Mouse (Mus musculus): ENCODE data around the gene Igfbp2. TPM values are rescaled to one million over a fixed set of nuclear protein-coding genes. Genes with fewer than 3 reads are reported as not detected.

Igfbp2 gene
- polyA plus RNA-seq, 1 experiment, result 76.3 TPM

GRCm38 (mm10) chr1:72885111-72885818 is 61.0 kb downstream of the Igfbp2 start:
- H3K4me3 ChIP-seq (ENCODE audit: insufficient read depth, low read length), result no peak overlapping the region
- no peaks in the 10 kb centered on the region for H3K4me1 ChIP-seq (ENCODE audit: control insufficient read depth, insufficient read depth, low read length)
- TF ChIP-seq POLR2A (IDR thresholded peaks at IDR 0.05; ENCODE audit: extremely low read depth, insufficient read depth, low read length) (no peak), CTCF (IDR thresholded peaks at IDR 0.05; ENCODE audit: extremely low read depth, insufficient read depth, low read length) (no peak)
- H3K27ac ChIP-seq (ENCODE audit: insufficient read depth, low read length), result no peak overlapping the region

GRCm38 (mm10) chr1:72885819-72886169 is 61.5 kb downstream of the Igfbp2 start:
- no peak overlapping the region for H3K4me3 ChIP-seq (ENCODE audit: insufficient read depth, low read length)
- no peak overlapping the region for H3K27ac ChIP-seq (ENCODE audit: insufficient read depth, low read length)
- H3K4me1 ChIP-seq (ENCODE audit: control insufficient read depth, insufficient read depth, low read length), result no peaks in the 10 kb centered on the region
- TF ChIP-seq POLR2A (IDR thresholded peaks at IDR 0.05; ENCODE audit: extremely low read depth, insufficient read depth, low read length) (no peak), CTCF (IDR thresholded peaks at IDR 0.05; ENCODE audit: extremely low read depth, insufficient read depth, low read length) (no peak)

GRCm38 (mm10) chr1:72887910-72888309 is 63.6 kb downstream of the Igfbp2 start:
- TF ChIP-seq POLR2A (IDR thresholded peaks at IDR 0.05; ENCODE audit: extremely low read depth, insufficient read depth, low read length) (no peak), CTCF (IDR thresholded peaks at IDR 0.05; ENCODE audit: extremely low read depth, insufficient read depth, low read length) (no peak)
- Histone ChIP-seq H3K27ac (ENCODE audit: insufficient read depth, low read length) (no peak overlapping the region), H3K4me3 (ENCODE audit: insufficient read depth, low read length) (no peak overlapping the region), H3K4me1 (ENCODE audit: control insufficient read depth, insufficient read depth, low read length) (no peaks in the 10 kb centered on the region)

GRCm38 (mm10) chr1:72895821-72896220 is 71.5 kb downstream of the Igfbp2 start:
- Histone ChIP-seq H3K27ac (ENCODE audit: insufficient read depth, low read length) (no peak overlapping the region), H3K4me3 (ENCODE audit: insufficient read depth, low read length) (no peak overlapping the region), H3K4me1 (ENCODE audit: control insufficient read depth, insufficient read depth, low read length) (no peaks in the 10 kb centered on the region)
- TF ChIP-seq CTCF (IDR thresholded peaks at IDR 0.05; ENCODE audit: extremely low read depth, insufficient read depth, low read length) (no peak), POLR2A (IDR thresholded peaks at IDR 0.05; ENCODE audit: extremely low read depth, insufficient read depth, low read length) (no peak)

Other genes with a start within 250 kb of the Igfbp2 start
- 39.9 and 40.0 TPM in 2 replicates for gene Smarcal1, start 241.3 kb upstream of the Igfbp2 start, polyA plus RNA-seq (2012; rRNA removed)
- gene Ankar, start 123.9 kb upstream of the Igfbp2 start, polyA plus RNA-seq (2012; rRNA removed), result not detected in 2 replicates
- 789 and 839 TPM in 2 replicates for gene Rpl37a, start 113.2 kb upstream of the Igfbp2 start, polyA plus RNA-seq (2012; rRNA removed)
- 60.2 and 64.2 TPM in 2 replicates for gene Igfbp5, start 50.4 kb downstream of the Igfbp2 start, polyA plus RNA-seq (2012; rRNA removed)
- not detected in 2 replicates for gene Tnp1, start 191.4 kb downstream of the Igfbp2 start, polyA plus RNA-seq (2012; rRNA removed)